Mouse (Mus musculus) forebrain, embryonic 15.5 days (tissue): Measurements from ENCODE around the gene Elmo3. TPM values are rescaled to one million over a fixed set of nuclear protein-coding genes. Genes with fewer than 3 reads are reported as not detected.

Experiments
- ATAC-seq: fragments of 200-750 bp; cut with Nextera tagmentation; replicated peaks from 2 replicates; pipeline ENCODE4 v1.8.0; 2017; ENCODE audit warnings: mild to moderate bottlenecking, moderate TSS enrichment, moderate library complexity
- H3K27ac ChIP-seq: fragments of 300-500 bp; sonication (generic); replicated peaks from 2 replicates; pipeline ENCODE4 v1.5.1; 2015; ENCODE audit warnings: mild to moderate bottlenecking, inconsistent platforms
- H3K27me3 ChIP-seq: fragments of 300-500 bp; sonication (generic); 2 replicates; pipeline ENCODE4 v1.6.1; 2015; ENCODE audit warnings: inconsistent platforms
- H3K36me3 ChIP-seq: fragments of 300-500 bp; sonication (generic); 2 replicates; pipeline ENCODE4 v1.6.1; 2015; ENCODE audit warnings: mild to moderate bottlenecking, inconsistent platforms
- H3K4me1 ChIP-seq: fragments of 300-500 bp; sonication (generic); 2 replicates; pipeline ENCODE4 v1.6.1; 2015; ENCODE audit warnings: inconsistent platforms
- H3K4me2 ChIP-seq: fragments of 300-500 bp; sonication (generic); replicated peaks from 2 replicates; pipeline ENCODE4 v1.6.1; 2015; ENCODE audit warnings: mild to moderate bottlenecking, inconsistent platforms
- H3K4me3 ChIP-seq: fragments of 300-500 bp; sonication (generic); 2 replicates; pipeline ENCODE4 v1.5.1; 2015; ENCODE audit warnings: mild to moderate bottlenecking, inconsistent platforms
- H3K9ac ChIP-seq: fragments of 300-500 bp; sonication (generic); replicated peaks from 2 replicates; pipeline ENCODE4 v1.6.1; 2015; ENCODE audit warnings: mild to moderate bottlenecking, inconsistent platforms
- H3K9me3 ChIP-seq: fragments of 300-500 bp; sonication (generic); 2 replicates; pipeline ENCODE4 v1.6.1; 2016; ENCODE audit warnings: inconsistent platforms
- WGBS: fragments of 180-500 bp; shearing (Covaris S2); methylation state at CpG from one replicate; pipeline ENCODE4 v1.1.7; 2015; ENCODE audit warnings: mixed read lengths; 5-methylcytosine and 5-hydroxymethylcytosine counted together
- polyA plus RNA-seq: library from polyadenylated mRNA; unstranded; fragments of >200 nt; fragmentation: Nextera tagmentation; extraction: Ambion mirVana; gene quantifications from 2 replicates; pipeline ENCODE4 v1.2.1, GENCODE M21; 2015

Elmo3 gene
- polyA plus RNA-seq, 1 experiment from 2014 or later = 0.98 TPM

DNA sequence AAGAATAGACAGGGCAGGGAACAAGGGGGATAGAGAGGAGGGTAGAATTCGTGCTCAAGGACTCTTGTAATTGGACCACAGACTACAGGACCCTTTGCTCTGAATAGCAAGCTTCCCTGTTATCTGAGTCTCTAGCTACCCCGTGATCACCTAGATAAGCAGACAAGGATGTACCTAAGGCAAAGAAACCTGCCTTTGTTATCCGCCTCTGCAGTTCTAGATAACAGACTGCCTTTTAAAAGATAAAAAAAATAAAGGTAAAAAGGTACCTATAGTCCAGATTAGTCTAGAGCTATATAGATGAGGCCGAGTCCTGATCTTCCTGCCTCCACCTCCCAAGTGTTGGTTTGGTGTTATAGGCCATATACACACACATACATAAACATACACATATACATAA is 37.4 kb downstream of the Elmo3 start:
- H3K4me2 ChIP-seq = no peak overlapping the region
- H3K4me3 ChIP-seq = no peak overlapping the region
- no peaks in the 10 kb centered on the region for H3K36me3 ChIP-seq
- no peaks in the 10 kb centered on the region for H3K9me3 ChIP-seq
- no peak overlapping the region for H3K9ac ChIP-seq
- no peak overlapping the region for H3K27ac ChIP-seq
- peaks cover 13% of the 10 kb centered on the region for H3K4me1 ChIP-seq
- no peak for ATAC-seq
- H3K27me3 ChIP-seq = no peaks in the 10 kb centered on the region
- 79% methylated on average over 4 of the region's 4 CpGs for WGBS

- Histone ChIP-seq H3K36me3 (no peaks in the 10 kb centered on the region), H3K9ac (no peak overlapping the region), H3K4me3 (no peak overlapping the region), H3K27me3 (no peaks in the 10 kb centered on the region), H3K4me1 (peaks cover 18% of the 10 kb centered on the region), H3K9me3 (no peaks in the 10 kb centered on the region), H3K27ac (no peak overlapping the region), H3K4me2 (no peak overlapping the region)
- WGBS = 71% methylated on average over 8 of the region's 8 CpGs
- ATAC-seq = no peak
These were observed 38.6 kb downstream of the Elmo3 start for GRCm38 (mm10) chr8:105343791-105344574.

DNA sequence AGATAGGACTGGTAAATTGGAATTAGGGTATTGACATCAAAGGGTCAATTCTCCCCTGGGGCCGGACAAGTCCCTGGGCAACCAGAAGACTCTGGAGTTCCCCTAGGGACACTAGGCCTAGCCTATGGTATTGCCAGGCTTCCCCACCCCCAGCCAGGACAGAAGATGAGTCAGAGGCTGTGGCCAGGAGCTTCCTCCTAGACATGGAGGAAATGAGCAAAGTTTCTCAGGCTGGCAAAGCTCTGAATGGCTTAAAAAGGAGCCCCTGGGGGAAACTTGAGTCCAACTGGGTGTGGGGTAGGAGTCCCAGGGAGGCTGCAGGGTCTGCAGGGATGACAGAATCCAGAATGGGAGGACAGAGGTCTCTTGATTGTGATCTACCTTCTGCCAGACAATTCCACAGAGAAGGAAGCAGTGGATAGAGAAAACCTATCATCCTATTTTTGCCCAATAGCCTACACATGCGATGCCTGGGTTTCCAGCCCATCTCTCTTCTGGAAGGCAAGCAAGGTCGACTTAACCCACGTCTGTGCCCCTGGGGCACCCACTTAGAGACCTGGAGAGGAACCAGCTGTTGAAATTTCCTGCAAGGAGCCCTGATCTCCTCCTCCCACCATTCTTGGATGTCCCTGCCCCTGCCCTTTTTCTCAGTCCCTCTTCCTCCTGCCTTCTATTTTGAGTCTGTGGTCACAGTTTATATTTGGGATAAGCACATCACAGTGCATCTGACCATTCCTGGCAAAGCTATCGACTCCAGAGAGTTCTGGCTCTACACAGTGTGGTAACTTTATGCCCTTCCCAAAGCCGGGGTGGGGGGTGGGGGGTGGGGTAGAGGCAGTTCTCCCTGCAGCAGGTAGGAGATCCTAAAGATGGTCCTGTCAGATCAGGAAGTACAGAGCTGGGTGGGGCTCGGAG is 39.9 kb downstream of the Elmo3 start:
- no peak overlapping the region for H3K4me2 ChIP-seq
- H3K9ac ChIP-seq = no peak overlapping the region
- peaks cover 27% of the 10 kb centered on the region for H3K4me1 ChIP-seq
- ATAC-seq = no peak
- H3K27me3 ChIP-seq = no peaks in the 10 kb centered on the region
- no peaks in the 10 kb centered on the region for H3K36me3 ChIP-seq
- H3K9me3 ChIP-seq = no peaks in the 10 kb centered on the region
- WGBS = 74% methylated on average over 7 of the region's 7 CpGs
- H3K27ac ChIP-seq = no peak overlapping the region
- no peak overlapping the region for H3K4me3 ChIP-seq

GRCm38 (mm10) chr8:105346611-105347427 is 41.4 kb downstream of the Elmo3 start:
- peaks cover 34% of the 10 kb centered on the region for H3K4me1 ChIP-seq
- peak overlapping the region; percentile 91 for H3K4me3 ChIP-seq
- no peaks in the 10 kb centered on the region for H3K36me3 ChIP-seq
- peak; percentile 9 for ATAC-seq
- peak overlapping the region; percentile 88 for H3K9ac ChIP-seq
- H3K27ac ChIP-seq = no peak overlapping the region; the same call in 1 of the 2 replicates
- WGBS = 2% methylated on average over 34 of the region's 34 CpGs
- H3K9me3 ChIP-seq = no peaks in the 10 kb centered on the region
- peak overlapping the region; percentile 99 for H3K4me2 ChIP-seq
- H3K27me3 ChIP-seq = no peaks in the 10 kb centered on the region

GRCm38 (mm10) chr8:105347428-105348221 is 42.2 kb downstream of the Elmo3 start, which contains the start of gene Fhod1:
Gene Fhod1, minus strand, starts transcription at chr8:105347953.
- peak; percentile 91 for ATAC-seq
- under 1% methylated on average over 53 of the region's 53 CpGs for WGBS
- peak within 1 kb of the TSS; percentile 99 for H3K4me2 ChIP-seq

DNA sequence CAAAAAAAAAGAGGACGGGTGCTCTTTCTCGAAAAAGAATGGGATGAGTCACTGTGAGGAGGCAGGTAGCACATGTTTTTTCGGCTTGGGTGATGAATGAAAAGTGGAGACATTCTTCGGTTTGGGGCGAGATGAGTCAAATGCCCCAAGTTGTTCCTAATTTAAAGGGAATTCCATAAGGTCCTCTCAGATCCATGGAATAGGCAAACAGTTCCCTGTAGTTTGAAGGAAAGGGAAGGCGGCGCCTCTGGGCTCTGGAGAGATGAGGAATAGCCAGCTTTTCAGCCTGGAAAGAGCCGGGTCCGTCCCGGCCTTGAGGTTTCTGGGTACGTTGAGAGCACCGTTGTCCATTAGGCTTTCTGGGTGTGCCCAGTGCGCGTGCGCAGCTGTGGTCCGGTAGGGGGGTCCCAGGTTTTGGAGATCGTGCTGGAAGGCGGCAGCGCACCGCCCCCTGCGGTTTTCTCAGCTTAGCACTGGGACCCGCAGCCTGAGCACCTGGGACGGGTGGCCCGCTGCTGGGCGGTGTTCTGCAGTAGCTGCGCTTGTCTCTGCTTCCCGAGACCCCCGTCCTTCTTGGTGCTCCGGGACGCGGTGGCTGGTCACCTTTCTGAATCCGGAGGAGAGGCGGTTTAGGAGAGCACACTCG is 43.2 kb downstream of the Elmo3 start, which contains the start of gene Slc9a5:
TSS of gene Slc9a5 (plus strand) at position 394 of the 646 bp plus-strand sequence.
- Histone ChIP-seq H3K4me3 (peak within 1 kb of the TSS; percentile 91), H3K4me2 (peak within 1 kb of the TSS; percentile 99)
- ATAC-seq = peak; percentile 24

More at GRCm38 (mm10) chr8:105347428-105348221, 42.2 kb downstream of the Elmo3 start, which contains the start of gene Fhod1:
- Histone ChIP-seq H3K27ac (peak within 1 kb of the TSS; percentile 80), H3K9me3 (no peaks in the 10 kb centered on the region), H3K27me3 (no peaks in the 10 kb centered on the region), H3K9ac (peak within 1 kb of the TSS; percentile 88), H3K4me1 (peaks cover 34% of the 10 kb centered on the region), H3K4me3 (peak within 1 kb of the TSS; percentile 91), H3K36me3 (no peaks in the 10 kb centered on the region)

GRCm38 (mm10) chr8:105349096-105349771 is 43.8 kb downstream of the Elmo3 start:
- Histone ChIP-seq H3K36me3 (no peaks in the 10 kb centered on the region), H3K27ac (peak overlapping the region; percentile 80), H3K9ac (peak overlapping the region; percentile 88), H3K4me3 (peak overlapping the region; percentile 91), H3K4me2 (peak overlapping the region; percentile 99), H3K9me3 (no peaks in the 10 kb centered on the region), H3K27me3 (no peaks in the 10 kb centered on the region), H3K4me1 (peaks cover 34% of the 10 kb centered on the region)
- WGBS = under 1% methylated on average over 39 of the region's 48 CpGs
- ATAC-seq = peak; percentile 26

More for the DNA sequence above, 43.2 kb downstream of the Elmo3 start, which contains the start of gene Slc9a5:
- H3K4me1 ChIP-seq = peaks cover 34% of the 10 kb centered on the region
- H3K27me3 ChIP-seq = no peaks in the 10 kb centered on the region
- no peaks in the 10 kb centered on the region for H3K36me3 ChIP-seq
- H3K9ac ChIP-seq = peak within 1 kb of the TSS; percentile 88
- peak within 1 kb of the TSS; percentile 80 for H3K27ac ChIP-seq
- WGBS = under 1% methylated on average over 34 of the region's 34 CpGs
- no peaks in the 10 kb centered on the region for H3K9me3 ChIP-seq

GRCm38 (mm10) chr8:105350186-105350585 is 44.8 kb downstream of the Elmo3 start:
- 28% methylated on average over 7 of the region's 7 CpGs for WGBS
- Histone ChIP-seq H3K27me3 (no peaks in the 10 kb centered on the region), H3K4me1 (peaks cover 34% of the 10 kb centered on the region), H3K9ac (peak overlapping the region; percentile 88), H3K9me3 (no peaks in the 10 kb centered on the region), H3K4me3 (peak overlapping the region; percentile 91), H3K27ac (peak overlapping the region; percentile 80), H3K4me2 (peak overlapping the region; percentile 99), H3K36me3 (no peaks in the 10 kb centered on the region)
- ATAC-seq = no peak

DNA sequence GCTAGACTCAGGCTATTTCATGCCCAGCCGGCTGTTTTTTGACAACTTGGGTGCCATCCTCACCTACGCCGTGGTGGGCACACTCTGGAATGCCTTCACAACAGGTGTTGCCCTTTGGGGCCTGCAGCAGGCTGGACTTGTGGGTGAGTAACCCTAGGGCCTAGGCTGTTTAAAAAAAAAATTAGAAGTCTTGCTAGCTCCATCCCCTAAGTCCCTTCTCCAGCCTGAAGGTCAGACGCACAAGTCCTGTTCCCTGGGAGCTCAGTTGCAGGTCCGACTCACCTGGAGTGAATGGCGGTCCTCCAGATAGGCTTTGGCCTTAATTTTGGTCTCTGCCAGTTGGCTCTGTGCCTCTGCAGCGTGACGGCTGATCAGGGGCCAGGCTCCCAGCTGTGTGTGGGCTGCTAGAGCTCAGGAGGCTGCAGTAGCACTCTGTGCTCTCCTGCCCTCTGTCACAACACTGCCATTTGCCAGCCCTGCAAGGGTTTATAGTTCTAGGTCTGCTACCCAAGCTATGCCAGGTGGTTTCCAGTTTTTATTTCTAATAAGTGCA is 48.3 kb downstream of the Elmo3 start:
- Histone ChIP-seq H3K27ac (no peak overlapping the region), H3K27me3 (no peaks in the 10 kb centered on the region), H3K4me1 (peaks cover 16% of the 10 kb centered on the region), H3K4me3 (no peak overlapping the region), H3K36me3 (peaks cover 9% of the 10 kb centered on the region), H3K4me2 (no peak overlapping the region), H3K9me3 (no peaks in the 10 kb centered on the region), H3K9ac (no peak overlapping the region)
- WGBS = 80% methylated on average over 8 of the region's 8 CpGs
- no peak for ATAC-seq

- no peak overlapping the region for H3K9ac ChIP-seq
- H3K4me1 ChIP-seq = peaks cover 15% of the 10 kb centered on the region
- no peak overlapping the region for H3K27ac ChIP-seq
- ATAC-seq = no peak
- H3K4me3 ChIP-seq = no peak overlapping the region
- H3K4me2 ChIP-seq = no peak overlapping the region
- no peaks in the 10 kb centered on the region for H3K9me3 ChIP-seq
- 96% methylated on average over 4 of the region's 4 CpGs for WGBS
- no peaks in the 10 kb centered on the region for H3K27me3 ChIP-seq
- peaks cover 9% of the 10 kb centered on the region for H3K36me3 ChIP-seq
These were observed 49.1 kb downstream of the Elmo3 start for GRCm38 (mm10) chr8:105354549-105354948.
